Mouse (Mus musculus): ENCODE results near the gene Gm28360. TPM values are rescaled to one million over a fixed set of nuclear protein-coding genes. Genes with fewer than 3 reads are reported as not detected.

Gm28360 gene
- not detected in 2 replicates for polyA plus RNA-seq (2012; rRNA removed; ENCODE audit: low replicate concordance)

GRCm38 (mm10) chr1:117829781-117830180 is at the start of gene Gm28360:
Gm28360 (plus strand) TSS chr1:117830081.

GRCm38 (mm10) chr1:117780833-117781232 is 49.0 kb upstream of the Gm28360 start, which contains the start of gene B020011L13Rik:
B020011L13Rik (plus strand) TSS chr1:117781133.

Other genes with a start within 250 kb of the Gm28360 start
- not detected in 2 replicates for gene Gm28363, start 132.9 kb upstream of the Gm28360 start, polyA plus RNA-seq (2012; rRNA removed; ENCODE audit: low replicate concordance)
- gene B020011L13Rik, start 48.9 kb upstream of the Gm28360 start, polyA plus RNA-seq (2012; rRNA removed; ENCODE audit: low replicate concordance), result not detected in 2 replicates
- not detected in 2 replicates for gene Gm28168, start 97.9 kb downstream of the Gm28360 start, polyA plus RNA-seq (2012; rRNA removed; ENCODE audit: low replicate concordance)
- gene Gm7145, start 135.9 kb downstream of the Gm28360 start, polyA plus RNA-seq (2012; rRNA removed; ENCODE audit: low replicate concordance), result not detected in 2 replicates